7 mouse cellular contexts compared by ENCODE assay signal in genomic region chr8:83738949-83739710, GRCm38 (mm10). TPM values are rescaled to one million over a fixed set of nuclear protein-coding genes. Genes with fewer than 3 reads are reported as not detected.
DNase-seq lines count a peak whose midpoint lies in the region; ATAC-seq and TF ChIP-seq lines count a peak whose summit lies in the region.

No protein-coding gene starts in this region.

- no peak for TF ChIP-seq POLR2A in ES-Bruce4 (IDR thresholded peaks at IDR 0.05; ENCODE audit: insufficient read depth, low read length)

- peaks cover 3% of the 10 kb centered on the region for H3K4me1 ChIP-seq in ES-Bruce4 (ENCODE audit: control insufficient read depth, insufficient read depth, low read length)
- peaks cover 42% of the 10 kb centered on the region for H3K4me1 ChIP-seq in heart, embryonic 15.5 days (replicated peaks)
- peaks cover 13 to 28% of the 10 kb centered on the region in 2 experiments; a peak in 3 of 4 replicates for H3K4me1 ChIP-seq in liver, embryonic 14.5 days (replicated peaks; ENCODE audit: control insufficient read depth in 2 of 2, insufficient read depth in 2 of 2, low read length in 1 of 2)

- H3K9me3 ChIP-seq in ES-Bruce4 (replicated peaks; ENCODE audit: control insufficient read depth, insufficient read depth, low read length, poor library complexity, severe bottlenecking) = no peaks in the 10 kb centered on the region
- no peaks in the 10 kb centered on the region for H3K9me3 ChIP-seq in heart, embryonic 15.5 days (replicated peaks)
- peaks cover 2% of the 10 kb centered on the region; the same call in 1 of the 2 replicates for H3K9me3 ChIP-seq in liver, embryonic 14.5 days (ENCODE audit: control insufficient read depth, low read length)

- peak overlapping the region; percentile 19 for H3ac ChIP-seq in C2C12 (ENCODE audit: control insufficient read depth, insufficient read length, low read depth)

- 72% methylated on average over 10 of the region's 10 CpGs for WGBS in heart, embryonic 15.5 days
- WGBS in liver, embryonic 14.5 days (ENCODE audit: insufficient replicate concordance) = 74% methylated on average over 10 of the region's 10 CpGs

- ATAC-seq in heart, embryonic 15.5 days (replicated peaks; ENCODE audit: insufficient number of reproducible peaks, insufficient read depth, low FRiP score, low read depth) = peak; percentile 33
- no peak for ATAC-seq in liver, embryonic 14.5 days (ENCODE audit: insufficient read depth)

- DNase-seq in liver, embryonic 14.5 days (ENCODE audit: low read depth in 3 of 3, low spot score in 3 of 3) = no peak
- no peak for DNase-seq in spleen, postnatal 36 days (ENCODE audit: low spot score in 2 of 2)
- DNase-seq in left cerebral cortex, postnatal 25 days (ENCODE audit: low spot score in 2 of 2) = no peak
- no peak for DNase-seq in thymus, adult 18-20 months

- H3K4me3 ChIP-seq in C2C12 (ENCODE audit: insufficient read depth, poor library complexity, severe bottlenecking) = peak overlapping the region; percentile 6
- H3K4me3 ChIP-seq in ES-Bruce4 (ENCODE audit: low read depth, low read length) = peak overlapping the region; percentile 3; the same call in 1 of the 2 replicates
- peak overlapping the region; percentile 69 for H3K4me3 ChIP-seq in heart, embryonic 15.5 days
- peak overlapping the region in 1 of 2 experiments; percentile 4; a peak in 1 of 4 replicates for H3K4me3 ChIP-seq in liver, embryonic 14.5 days (ENCODE audit: insufficient read depth in 1 of 2, low read depth in 2 of 2, low read length in 2 of 2)

- intact Hi-C loops in left cerebral cortex, postnatal 25 days (cut with DNase I) = no loop called here

- 0 out of 2 replicates have a peak, but pooled peaks have one; percentile 48 for TF ChIP-seq EP300 in ES-Bruce4 (IDR thresholded peaks at IDR 0.05; ENCODE audit: insufficient read depth, low read depth, low read length)
- TF ChIP-seq EP300 in liver, embryonic 14.5 days (IDR thresholded peaks at IDR 0.05; ENCODE audit: low read depth) = no peak

- H3K9ac ChIP-seq in ES-Bruce4 (ENCODE audit: low read depth, poor library complexity, severe bottlenecking) = peak overlapping the region; percentile 32
- H3K9ac ChIP-seq in heart, embryonic 15.5 days = no peak overlapping the region
- H3K9ac ChIP-seq in liver, embryonic 14.5 days (replicated peaks) = no peak overlapping the region

- TF ChIP-seq CTCF in C2C12 (IDR thresholded peaks at IDR 0.05; ENCODE audit: control insufficient read depth, insufficient read depth, insufficient read length) = no peak
- no peak for TF ChIP-seq CTCF in ES-Bruce4 (IDR thresholded peaks at IDR 0.05; ENCODE audit: low read depth, low read length)
- no peak for TF ChIP-seq CTCF in liver, embryonic 14.5 days (IDR thresholded peaks at IDR 0.05; ENCODE audit: low read depth)

- H3K4me2 ChIP-seq in heart, embryonic 15.5 days = peak overlapping the region; percentile 90
- peak overlapping the region; percentile 71 for H3K4me2 ChIP-seq in liver, embryonic 14.5 days (ENCODE audit: low read depth)

- peaks cover 30% of the 10 kb centered on the region for H3K79me3 ChIP-seq in C2C12 (ENCODE audit: low read depth)

- H3K79me2 ChIP-seq in C2C12 (ENCODE audit: control insufficient read depth, insufficient read depth) = peaks cover 60% of the 10 kb centered on the region

- peak overlapping the region; percentile 91 for H3K27ac ChIP-seq in ES-Bruce4 (ENCODE audit: insufficient read depth, low read length)
- peak overlapping the region; percentile 87 for H3K27ac ChIP-seq in heart, embryonic 15.5 days
- H3K27ac ChIP-seq in liver, embryonic 14.5 days = no peak overlapping the region; the same call in 1 of the 2 replicates

- H3K27me3 ChIP-seq in C2C12 (ENCODE audit: control insufficient read depth, insufficient read depth, insufficient read length) (no peaks in the 10 kb centered on the region), ES-Bruce4 (ENCODE audit: control insufficient read depth, insufficient read depth, low read length, poor library complexity, severe bottlenecking) (no peaks in the 10 kb centered on the region)
- H3K27me3 ChIP-seq in heart, embryonic 15.5 days = no peaks in the 10 kb centered on the region
- no peaks in the 10 kb centered on the region for H3K27me3 ChIP-seq in liver, embryonic 14.5 days (ENCODE audit: control insufficient read depth, insufficient read depth, low read length)

- H3K36me3 ChIP-seq in C2C12 (ENCODE audit: control insufficient read depth, insufficient read depth) = no peaks in the 10 kb centered on the region
- no peaks in the 10 kb centered on the region for H3K36me3 ChIP-seq in ES-Bruce4 (ENCODE audit: control insufficient read depth, insufficient read depth, low read length, poor library complexity, severe bottlenecking)
- H3K36me3 ChIP-seq in heart, embryonic 15.5 days = no peaks in the 10 kb centered on the region
- no peaks in the 10 kb centered on the region for H3K36me3 ChIP-seq in liver, embryonic 14.5 days (replicated peaks; ENCODE audit: control insufficient read depth, insufficient read depth, low read depth)

TF ChIP-seq in C2C12, 6 proteins besides CTCF, POLR2A, EP300 and RAD21:
- TF ChIP-seq FOSL1 (IDR thresholded peaks at IDR 0.05; ENCODE audit: insufficient read depth, low read length, poor library complexity, severe bottlenecking) (no peak), MAX (IDR thresholded peaks at IDR 0.05) (no peak), MYOD1 (IDR thresholded peaks at IDR 0.05; ENCODE audit: control insufficient read depth, insufficient read length, low read depth) (no peak), MYOG (IDR thresholded peaks at IDR 0.05; ENCODE audit: control insufficient read depth, extremely low read depth, insufficient read length) (no peak), USF1 (IDR thresholded peaks at IDR 0.05; ENCODE audit: low read depth) (no peak), CEBPB (IDR thresholded peaks at IDR 0.05; ENCODE audit: low read depth) (no peak)

RNA-seq across cellular contexts. Expression of gene Adgre5, which starts 2.0 kb away (rescaled TPM):
- polyA plus RNA-seq in C2C12 (2012; fragmentation: generic; extraction: Trizol) = 114 TPM
- 16.8 and 17.5 TPM in 2 replicates for polyA plus RNA-seq in ES-Bruce4 (2011; ENCODE audit: insufficient read depth, insufficient read length, low read depth, missing spikeins)
- 31.2 and 38.7 TPM in 2 replicates for polyA plus RNA-seq in heart, embryonic 15.5 days (2015; fragmentation: Nextera tagmentation; extraction: Ambion mirVana)
- polyA plus RNA-seq in liver, embryonic 14.5 days (2012; rRNA removed) = 8.6 and 11.3 TPM in 2 replicates
- polyA plus RNA-seq in liver, embryonic 14.5 days (2014; fragmentation: Nextera tagmentation; extraction: Ambion mirVana) = 8.7 and 8.9 TPM in 2 replicates
- 1 to 10 TPM; 9.0 to 9.6 TPM for total RNA-seq in left cerebral cortex, postnatal 25 days (2021)

RNA-seq across cellular contexts. Expression of gene Ddx39, which starts 24.2 kb away (rescaled TPM):
- polyA plus RNA-seq in C2C12 (2012; fragmentation: generic; extraction: Trizol) (271 TPM), ES-Bruce4 (2011; ENCODE audit: insufficient read depth, insufficient read length, low read depth, missing spikeins) (117 and 121 TPM in 2 replicates)
- polyA plus RNA-seq in heart, embryonic 15.5 days (2015; fragmentation: Nextera tagmentation; extraction: Ambion mirVana) = 107 and 135 TPM in 2 replicates
- 92.3 and 110 TPM in 2 replicates for polyA plus RNA-seq in liver, embryonic 14.5 days (2012; rRNA removed)
- polyA plus RNA-seq in liver, embryonic 14.5 days (2014; fragmentation: Nextera tagmentation; extraction: Ambion mirVana) = 191 and 199 TPM in 2 replicates
- 10 to 100 TPM; 17.4 to 18.2 TPM for total RNA-seq in left cerebral cortex, postnatal 25 days (2021)

RNA-seq across cellular contexts. Expression of gene Pkn1, which starts 40.2 kb away (rescaled TPM):
- 26.6 TPM for polyA plus RNA-seq in C2C12 (2012; fragmentation: generic; extraction: Trizol)
- 19.9 and 20.2 TPM in 2 replicates for polyA plus RNA-seq in ES-Bruce4 (2011; ENCODE audit: insufficient read depth, insufficient read length, low read depth, missing spikeins)
- polyA plus RNA-seq in heart, embryonic 15.5 days (2015; fragmentation: Nextera tagmentation; extraction: Ambion mirVana) = 15.4 and 22.1 TPM in 2 replicates
- 8.7 and 9.5 TPM in 2 replicates for polyA plus RNA-seq in liver, embryonic 14.5 days (2012; rRNA removed)
- 6.9 TPM in 2 replicates for polyA plus RNA-seq in liver, embryonic 14.5 days (2014; fragmentation: Nextera tagmentation; extraction: Ambion mirVana)
- total RNA-seq in left cerebral cortex, postnatal 25 days (2021) = 10 to 100 TPM; 53.2 to 72.7 TPM
